Mouse (Mus musculus) forebrain, embryonic 12.5 days (tissue): ENCODE data around the gene Lcp2. TPM values are rescaled to one million over a fixed set of nuclear protein-coding genes. Genes with fewer than 3 reads are reported as not detected.
"Not testable (repeated sequence)": the region's sequence is repeated elsewhere in the genome, so short reads cannot be mapped to it uniquely, and the experiment has no call there.

ENCODE experiments used
- ATAC-seq: fragments of 200-750 bp; cut with Nextera tagmentation; 2 replicates; pipeline ENCODE4 v1.8.0; 2017; ENCODE audit warnings: moderate TSS enrichment; ENCODE audit not compliant: low FRiP score
- H3K27ac ChIP-seq: fragments of 300-500 bp; sonication (generic); 2 replicates; pipeline ENCODE4 v1.5.1; 2016; ENCODE audit warnings: mild to moderate bottlenecking
- H3K27me3 ChIP-seq: fragments of 300-500 bp; sonication (generic); 2 replicates; pipeline ENCODE4 v1.6.1; 2016; ENCODE audit warnings: mild to moderate bottlenecking
- H3K36me3 ChIP-seq: fragments of 300-500 bp; sonication (generic); replicated peaks from 2 replicates; pipeline ENCODE4 v1.6.1; 2016; ENCODE audit warnings: mild to moderate bottlenecking
- H3K4me1 ChIP-seq: fragments of 300-500 bp; sonication (generic); 2 replicates; pipeline ENCODE4 v1.6.1; 2016
- H3K4me2 ChIP-seq: fragments of 300-500 bp; sonication (generic); 2 replicates; pipeline ENCODE4 v1.6.1; 2016; ENCODE audit warnings: mild to moderate bottlenecking, moderate library complexity
- H3K4me3 ChIP-seq: fragments of 300-500 bp; sonication (generic); replicated peaks from 2 replicates; pipeline ENCODE4 v1.5.1; 2016; ENCODE audit warnings: mild to moderate bottlenecking
- H3K9ac ChIP-seq: fragments of 300-500 bp; sonication (generic); 2 replicates; pipeline ENCODE4 v1.6.1; 2016; ENCODE audit warnings: mild to moderate bottlenecking
- H3K9me3 ChIP-seq: fragments of 300-500 bp; sonication (generic); 2 replicates; pipeline ENCODE4 v1.6.1; 2016
- WGBS: fragments of 180-500 bp; shearing (Covaris S2); methylation state at CpG from one replicate; pipeline ENCODE4 v1.1.7; 2016; 5-methylcytosine and 5-hydroxymethylcytosine counted together
- polyA plus RNA-seq: library from polyadenylated mRNA; unstranded; fragments of >200 nt; fragmentation: Nextera tagmentation; extraction: Ambion mirVana; gene quantifications from 2 replicates; pipeline ENCODE4 v1.2.1, GENCODE M21; 2016

Lcp2 gene
- polyA plus RNA-seq, 1 experiment from 2014 or later, result 1.8 TPM

DNA sequence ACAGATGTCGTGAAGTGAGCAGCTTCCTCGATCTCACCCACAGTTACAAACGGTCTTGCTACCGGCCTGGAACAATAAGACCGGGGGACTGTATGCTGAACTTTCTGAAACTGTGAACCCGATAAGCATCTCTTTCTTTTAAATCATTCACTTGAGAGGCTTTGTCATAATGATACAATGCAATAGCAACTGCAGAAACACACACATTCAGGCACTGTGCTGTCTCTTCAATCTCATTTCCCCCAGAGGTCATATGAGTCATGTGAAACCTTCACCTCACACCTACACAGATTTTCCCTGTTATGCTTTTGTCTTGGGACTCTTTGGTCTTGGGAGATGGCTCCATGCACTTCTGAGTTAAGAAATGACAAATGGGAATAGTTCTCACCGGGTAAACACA, 65.2 kb downstream of the Lcp2 start:
- WGBS, result 61% methylated on average over 7 of the region's 7 CpGs
- Histone ChIP-seq H3K36me3 (no peaks in the 10 kb centered on the region), H3K27me3 (peaks cover 10% of the 10 kb centered on the region; the same call in 1 of the 2 replicates), H3K4me2 (no peak overlapping the region), H3K4me3 (no peak overlapping the region), H3K9me3 (no peaks in the 10 kb centered on the region), H3K27ac (no peak overlapping the region), H3K4me1 (peaks cover 15% of the 10 kb centered on the region), H3K9ac (no peak overlapping the region)
- ATAC-seq, result no peak

GRCm38 (mm10) chr11:34112781-34113380, 66.2 kb downstream of the Lcp2 start:
- peak; percentile 95 for ATAC-seq
- WGBS, result 11% methylated on average over 4 of the region's 4 CpGs
- no peak overlapping the region for H3K9ac ChIP-seq
- no peaks in the 10 kb centered on the region for H3K9me3 ChIP-seq
- H3K36me3 ChIP-seq, result no peaks in the 10 kb centered on the region
- H3K4me1 ChIP-seq, result peaks cover 15% of the 10 kb centered on the region
- no peak overlapping the region for H3K4me2 ChIP-seq
- H3K27me3 ChIP-seq, result peaks cover 10% of the 10 kb centered on the region; the same call in 1 of the 2 replicates
- H3K4me3 ChIP-seq, result no peak overlapping the region
- no peak overlapping the region for H3K27ac ChIP-seq

- 57% methylated on average over 2 of the region's 2 CpGs for WGBS
Measured at GRCm38 (mm10) chr11:34113760-34114159, 67.0 kb downstream of the Lcp2 start.

DNA sequence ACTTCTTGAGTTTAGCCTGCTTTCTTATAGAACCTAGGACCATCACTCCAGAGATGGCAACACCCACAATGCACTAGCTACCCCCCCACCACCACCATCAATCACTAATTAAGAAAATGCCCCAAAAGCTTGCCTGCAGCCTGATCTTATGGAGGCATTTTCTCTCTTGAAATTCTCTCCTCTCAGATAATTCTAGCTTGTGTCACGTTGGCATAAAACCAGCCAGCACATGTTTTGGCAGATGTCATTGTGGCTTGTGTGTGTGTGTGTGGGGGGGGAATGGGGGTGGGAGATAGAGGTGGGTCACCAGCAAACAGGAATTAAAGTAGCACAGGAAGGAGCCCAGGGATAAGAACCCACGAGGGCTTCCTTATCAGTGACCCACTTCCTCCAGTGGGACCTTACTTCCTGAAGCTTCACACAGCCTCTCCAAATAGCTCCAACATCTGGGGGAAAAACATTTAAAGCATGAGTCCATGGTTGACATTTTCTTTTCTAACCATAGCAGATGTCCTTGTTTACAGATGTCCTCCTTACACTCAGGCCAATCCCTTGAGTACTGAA, 69.9 kb downstream of the Lcp2 start:
- no peak overlapping the region for H3K4me3 ChIP-seq
- no peak overlapping the region for H3K4me2 ChIP-seq
- H3K36me3 ChIP-seq, result no peaks in the 10 kb centered on the region
- no peak overlapping the region for H3K9ac ChIP-seq
- 82% methylated on average over 2 of the region's 2 CpGs for WGBS
- no peaks in the 10 kb centered on the region for H3K9me3 ChIP-seq
- ATAC-seq, result no peak
- peaks cover 15% of the 10 kb centered on the region for H3K4me1 ChIP-seq
- H3K27me3 ChIP-seq, result peaks cover 16% of the 10 kb centered on the region; the same call in 1 of the 2 replicates
- no peak overlapping the region for H3K27ac ChIP-seq

More at GRCm38 (mm10) chr11:34113760-34114159, 67.0 kb downstream of the Lcp2 start:
- H3K4me3 ChIP-seq, result no peak overlapping the region
- no peak overlapping the region for H3K4me2 ChIP-seq
- ATAC-seq, result no peak
- peaks cover 10% of the 10 kb centered on the region; the same call in 1 of the 2 replicates for H3K27me3 ChIP-seq
- no peak overlapping the region for H3K27ac ChIP-seq
- H3K36me3 ChIP-seq, result no peaks in the 10 kb centered on the region
- peaks cover 15% of the 10 kb centered on the region for H3K4me1 ChIP-seq
- no peaks in the 10 kb centered on the region for H3K9me3 ChIP-seq
- no peak overlapping the region for H3K9ac ChIP-seq

GRCm38 (mm10) chr11:34117581-34117980, 70.9 kb downstream of the Lcp2 start:
- Histone ChIP-seq H3K4me2 (no peak overlapping the region), H3K4me3 (no peak overlapping the region), H3K9ac (no peak overlapping the region), H3K9me3 (no peaks in the 10 kb centered on the region), H3K36me3 (no peaks in the 10 kb centered on the region), H3K27ac (no peak overlapping the region), H3K27me3 (peaks cover 14% of the 10 kb centered on the region; the same call in 1 of the 2 replicates), H3K4me1 (peaks cover 12% of the 10 kb centered on the region)
- ATAC-seq, result no peak
- 86% methylated on average over 3 of the region's 3 CpGs for WGBS

DNA sequence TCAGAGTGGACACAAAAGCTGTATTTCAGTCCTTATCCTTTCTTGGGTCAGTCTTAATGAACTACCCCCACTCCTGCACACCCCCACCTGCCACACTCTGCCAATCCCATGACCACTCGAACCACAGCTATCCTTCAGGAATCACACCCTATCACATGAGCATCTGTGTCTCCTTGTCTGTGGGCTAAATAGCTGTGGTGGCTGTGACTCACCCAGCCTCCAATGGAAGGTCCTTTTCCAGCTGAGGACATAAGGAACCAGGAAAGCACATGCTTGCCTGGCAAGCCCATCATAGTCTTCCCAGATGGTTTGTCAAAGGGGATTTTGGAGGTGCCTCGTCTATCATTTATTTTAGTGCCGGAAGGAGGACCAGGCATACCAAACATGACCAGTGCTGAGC, 71.6 kb downstream of the Lcp2 start:
- no peak overlapping the region for H3K4me3 ChIP-seq
- H3K4me1 ChIP-seq, result peaks cover 5% of the 10 kb centered on the region
- no peak for ATAC-seq
- WGBS, result 88% methylated on average over 3 of the region's 3 CpGs
- H3K27ac ChIP-seq, result no peak overlapping the region
- H3K9ac ChIP-seq, result no peak overlapping the region
- H3K36me3 ChIP-seq, result no peaks in the 10 kb centered on the region
- H3K27me3 ChIP-seq, result peaks cover 14% of the 10 kb centered on the region; the same call in 1 of the 2 replicates
- H3K9me3 ChIP-seq, result no peaks in the 10 kb centered on the region
- H3K4me2 ChIP-seq, result no peak overlapping the region

GRCm38 (mm10) chr11:34123147-34123546, 76.4 kb downstream of the Lcp2 start:
- no peaks in the 10 kb centered on the region for H3K36me3 ChIP-seq
- ATAC-seq, result 0 out of 2 replicates have a peak, but pooled peaks have one; percentile 23
- no peaks in the 10 kb centered on the region for H3K4me1 ChIP-seq
- no peak overlapping the region for H3K27ac ChIP-seq
- H3K4me3 ChIP-seq, result no peak overlapping the region
- H3K9ac ChIP-seq, result no peak overlapping the region
- H3K4me2 ChIP-seq, result no peak overlapping the region
- H3K9me3 ChIP-seq, result no peaks in the 10 kb centered on the region
- H3K27me3 ChIP-seq, result 0 out of 2 replicates have a peak, but pooled peaks cover 7% of the 10 kb centered on the region
- WGBS, result 14% methylated on average over 2 of the region's 2 CpGs

DNA sequence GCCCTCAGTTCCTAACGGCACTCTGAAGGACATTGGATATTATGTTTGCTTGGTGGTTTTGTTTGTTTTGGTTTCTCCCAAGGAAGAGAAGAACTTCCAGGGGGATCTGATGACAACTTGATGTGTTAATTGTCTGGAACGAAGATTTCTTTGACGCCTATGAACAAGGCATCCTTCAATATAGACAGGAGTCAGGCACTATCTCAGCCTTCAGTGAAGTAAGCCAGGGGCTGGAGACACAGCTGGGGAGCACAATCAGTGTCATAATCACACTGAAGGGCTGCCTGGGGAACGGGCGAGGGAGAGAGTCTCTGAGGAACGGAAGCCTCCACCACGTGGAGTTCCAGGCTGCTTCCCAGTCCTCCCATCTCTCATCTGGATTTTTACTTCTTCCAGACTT, 78.1 kb downstream of the Lcp2 start:
- Histone ChIP-seq H3K4me1 (no peaks in the 10 kb centered on the region), H3K27ac (no peak overlapping the region), H3K9me3 (no peaks in the 10 kb centered on the region), H3K9ac (no peak overlapping the region), H3K36me3 (no peaks in the 10 kb centered on the region), H3K4me3 (no peak overlapping the region), H3K4me2 (no peak overlapping the region), H3K27me3 (0 out of 2 replicates have a peak, but pooled peaks cover 7% of the 10 kb centered on the region)
- no peak for ATAC-seq
- WGBS, result 72% methylated on average over 7 of the region's 7 CpGs

DNA sequence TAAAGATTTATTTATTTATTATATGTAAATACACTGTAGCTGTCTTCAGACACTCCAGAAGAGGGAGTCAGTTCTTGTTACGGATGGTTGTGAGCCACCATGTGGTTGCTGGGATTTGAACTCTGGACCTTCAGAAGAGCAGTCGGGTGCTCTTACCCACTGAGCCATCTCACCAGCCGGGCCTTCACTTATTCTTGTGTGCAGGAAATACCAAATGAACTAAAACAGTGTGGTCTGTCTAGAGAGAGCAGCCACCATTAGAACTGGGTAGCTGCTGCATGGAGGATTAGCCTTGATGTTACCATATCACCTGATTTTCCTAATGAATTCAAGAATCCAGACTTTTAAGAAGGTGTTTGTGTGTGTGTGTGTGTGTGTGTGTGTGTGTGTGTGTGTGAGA, 79.0 kb downstream of the Lcp2 start:
- H3K27me3 ChIP-seq, H3K9ac ChIP-seq, H3K36me3 ChIP-seq, H3K4me3 ChIP-seq, H3K4me1 ChIP-seq, H3K27ac ChIP-seq, ATAC-seq, H3K9me3 ChIP-seq, H3K4me2 ChIP-seq: not testable (repeated sequence)
- 78% methylated on average over 3 of the region's 3 CpGs for WGBS

- H3K4me2 ChIP-seq, result no peak overlapping the region
- no peaks in the 10 kb centered on the region for H3K27me3 ChIP-seq
- H3K4me3 ChIP-seq, result no peak overlapping the region
- H3K36me3 ChIP-seq, result no peaks in the 10 kb centered on the region
- H3K9me3 ChIP-seq, result no peaks in the 10 kb centered on the region
- no peak overlapping the region for H3K9ac ChIP-seq
- H3K4me1 ChIP-seq, result no peaks in the 10 kb centered on the region
- ATAC-seq, result no peak
- 82% methylated on average over 2 of the region's 2 CpGs for WGBS
- no peak overlapping the region for H3K27ac ChIP-seq
Measured at GRCm38 (mm10) chr11:34128412-34128811, 81.7 kb downstream of the Lcp2 start.

GRCm38 (mm10) chr11:34139296-34139695, 92.6 kb downstream of the Lcp2 start:
- H3K4me1 ChIP-seq, result no peaks in the 10 kb centered on the region
- no peak overlapping the region for H3K4me3 ChIP-seq
- no peaks in the 10 kb centered on the region for H3K9me3 ChIP-seq
- H3K27me3 ChIP-seq, result peaks cover 66% of the 10 kb centered on the region
- no peak overlapping the region for H3K4me2 ChIP-seq
- no peak overlapping the region for H3K9ac ChIP-seq
- no peaks in the 10 kb centered on the region for H3K36me3 ChIP-seq
- peak; percentile 64; the same call in 1 of the 2 replicates for ATAC-seq
- 45% methylated on average over 8 of the region's 8 CpGs for WGBS
- no peak overlapping the region for H3K27ac ChIP-seq
